Mouse (Mus musculus) CH12.LX (cell line): ENCODE measurements around the gene Kcnc4. TPM values are rescaled to one million over a fixed set of nuclear protein-coding genes. Genes with fewer than 3 reads are reported as not detected.

Experiments used
- DNase-seq: peaks from one replicate; pipeline ENCODE4 v3.0.0-alpha.2; 2013; ENCODE audit errors: extremely low read depth
- H3K27ac ChIP-seq: 2 replicates; pipeline ENCODE4 v1.5.1; 2012; ENCODE audit warnings: low read depth, mild to moderate bottlenecking, control low read depth, moderate library complexity; ENCODE audit not compliant: insufficient read depth
- H3K27me3 ChIP-seq: replicated peaks from 2 replicates; pipeline ENCODE3; 2012; ENCODE audit warnings: inconsistent platforms
- H3K36me3 ChIP-seq, 2 experiments: replicated peaks in 1 of 2; 2 replicates each; pipeline versions ENCODE3 to v1.6.1; 2012; ENCODE audit warnings: inconsistent platforms in 1 of 2, low read length in 1 of 2, mild to moderate bottlenecking in 1 of 2, mixed read lengths in 1 of 2, moderate library complexity in 1 of 2; ENCODE audit not compliant: control insufficient read depth in 1 of 2, insufficient read depth in 1 of 2
- H3K4me1 ChIP-seq, 2 experiments: 2 replicates each; pipeline ENCODE4 v1.6.1; 2012; ENCODE audit warnings: inconsistent platforms in 1 of 2, moderate library complexity in 1 of 2; ENCODE audit not compliant: insufficient read depth in 2 of 2, control insufficient read depth in 1 of 2
- H3K4me2 ChIP-seq: 2 replicates; pipeline ENCODE4 v1.6.1; 2012; ENCODE audit warnings: low read depth, mild to moderate bottlenecking, control low read depth; ENCODE audit not compliant: poor library complexity, insufficient read depth, severe bottlenecking
- H3K4me3 ChIP-seq, 3 experiments: fragments of 150-350 bp in 1 of 3; sonication (generic) in 1 of 3; replicated peaks in 1 of 3; 2 replicates each; pipeline versions ENCODE3 to v1.5.1; 2011 to 2012; ENCODE audit warnings: low read depth in 2 of 3, low read length in 2 of 3, mild to moderate bottlenecking in 2 of 3, moderate library complexity in 2 of 3, control low read depth in 1 of 3, improper control_type of control experiment in 1 of 3, inconsistent platforms in 1 of 3, mixed read lengths in 1 of 3; ENCODE audit not compliant: poor library complexity in 1 of 3
- H3K79me2 ChIP-seq: replicated peaks from 2 replicates; pipeline ENCODE4 v1.6.1; 2012; ENCODE audit warnings: mild to moderate bottlenecking, moderate library complexity; ENCODE audit not compliant: control insufficient read depth, poor library complexity, insufficient read depth, severe bottlenecking; ENCODE audit errors: extremely low read depth
- H3K9ac ChIP-seq: 2 replicates; pipeline ENCODE4 v1.6.1; 2012; ENCODE audit warnings: low read depth, mild to moderate bottlenecking, control low read depth, moderate library complexity; ENCODE audit not compliant: insufficient read depth
- H3K9me3 ChIP-seq: replicated peaks from 2 replicates; pipeline ENCODE3; 2012; ENCODE audit warnings: low read length, inconsistent platforms, mixed read lengths
- BHLHE40 ChIP-seq: IDR thresholded peaks from 2 replicates; pipeline ENCODE4 v1.6.1; 2011; ENCODE audit warnings: mild to moderate bottlenecking, low read depth, low read length, improper control_type of control experiment
- CTCF ChIP-seq, 2 experiments: IDR thresholded peaks in 1 of 2; conservative IDR thresholded peaks in 1 of 2; 2 replicates each; pipeline ENCODE4 v1.5.1; 2011 to 2012; ENCODE audit warnings: low read depth in 2 of 2, low read length in 2 of 2, improper control_type of control experiment in 1 of 2, inconsistent platforms in 1 of 2, mild to moderate bottlenecking in 1 of 2, moderate library complexity in 1 of 2
- E2F4 ChIP-seq: IDR thresholded peaks from 2 replicates; pipeline ENCODE4 v1.6.1; 2011; ENCODE audit warnings: low read depth, low read length, improper control_type of control experiment; ENCODE audit not compliant: insufficient replicate concordance
- EP300 ChIP-seq: IDR thresholded peaks from 2 replicates; pipeline ENCODE4 v1.6.1; 2011; ENCODE audit warnings: low read length, improper control_type of control experiment
- ETS1 ChIP-seq: conservative IDR thresholded peaks from 2 replicates; pipeline ENCODE4 v1.6.1; 2012; ENCODE audit warnings: low read depth, mild to moderate bottlenecking, inconsistent platforms, low read length, improper control_type of control experiment, moderate library complexity
- HCFC1 ChIP-seq: IDR thresholded peaks from 2 replicates; pipeline ENCODE4 v1.6.1; 2012; ENCODE audit warnings: low read depth, mild to moderate bottlenecking, inconsistent platforms, low read length, improper control_type of control experiment
- IRF4 ChIP-seq: IDR thresholded peaks from 2 replicates; pipeline ENCODE4 v1.6.1; 2014; ENCODE audit warnings: low read depth, mild to moderate bottlenecking, inconsistent platforms, low read length, improper control_type of control experiment
- JUN ChIP-seq: IDR thresholded peaks from 2 replicates; pipeline ENCODE4 v1.6.1; 2011; ENCODE audit warnings: low read depth, mild to moderate bottlenecking, low read length, improper control_type of control experiment, moderate library complexity; ENCODE audit not compliant: insufficient read depth
- JUND ChIP-seq: conservative IDR thresholded peaks from 2 replicates; pipeline ENCODE4 v1.6.1; 2011; ENCODE audit warnings: low read depth, low read length, improper control_type of control experiment
- KAT2A ChIP-seq: IDR thresholded peaks from 2 replicates; pipeline ENCODE4 v1.6.1; 2012; ENCODE audit warnings: low read length, improper control_type of control experiment, inconsistent platforms; ENCODE audit not compliant: insufficient replicate concordance
- MAFK ChIP-seq: IDR thresholded peaks from 2 replicates; pipeline ENCODE4 v1.6.1; 2011; ENCODE audit warnings: low read length, improper control_type of control experiment; ENCODE audit not compliant: insufficient replicate concordance
- MAX ChIP-seq: IDR thresholded peaks from 2 replicates; pipeline ENCODE4 v1.6.1; 2011; ENCODE audit warnings: low read length, improper control_type of control experiment
- MEF2A ChIP-seq: IDR thresholded peaks from 2 replicates; pipeline ENCODE4 v1.6.1; 2014; ENCODE audit warnings: low read depth, mild to moderate bottlenecking, inconsistent platforms, low read length, improper control_type of control experiment, borderline replicate concordance
- MXI1 ChIP-seq: IDR thresholded peaks from 2 replicates; pipeline ENCODE4 v1.6.1; 2011; ENCODE audit warnings: mild to moderate bottlenecking, low read depth, low read length, improper control_type of control experiment
- MYC ChIP-seq: IDR thresholded peaks from 2 replicates; pipeline ENCODE4 v1.6.1; 2011; ENCODE audit warnings: low read depth, mild to moderate bottlenecking, improper control_type of control experiment, low read length
- NELFE ChIP-seq: IDR thresholded peaks from 2 replicates; pipeline ENCODE4 v1.6.1; 2011; ENCODE audit warnings: low read depth, low read length, improper control_type of control experiment
- NRF1 ChIP-seq: IDR thresholded peaks from 2 replicates; pipeline ENCODE4 v1.6.1; 2014; ENCODE audit warnings: low read depth, mild to moderate bottlenecking, inconsistent platforms, low read length, improper control_type of control experiment, moderate library complexity
- POLR2A ChIP-seq: IDR thresholded peaks from 2 replicates; pipeline ENCODE4 v1.6.1; 2011; ENCODE audit warnings: low read depth, mild to moderate bottlenecking, improper control_type of control experiment, low read length
- RCOR1 ChIP-seq: conservative IDR thresholded peaks from 2 replicates; pipeline ENCODE4 v1.6.1; 2012; ENCODE audit warnings: low read depth, mild to moderate bottlenecking, inconsistent platforms, low read length, improper control_type of control experiment
- SIN3A ChIP-seq: IDR thresholded peaks from 2 replicates; pipeline ENCODE4 v1.6.1; 2012; ENCODE audit warnings: low read length, improper control_type of control experiment, inconsistent platforms
- TBP ChIP-seq: conservative IDR thresholded peaks from 2 replicates; pipeline ENCODE4 v1.6.1; 2011; ENCODE audit warnings: low read depth, low read length, improper control_type of control experiment
- UBTF ChIP-seq: IDR thresholded peaks from 2 replicates; pipeline ENCODE4 v1.6.1; 2012; ENCODE audit warnings: low read depth, mild to moderate bottlenecking, inconsistent platforms, low read length, improper control_type of control experiment, moderate library complexity
- USF1 ChIP-seq: IDR thresholded peaks from 2 replicates; pipeline ENCODE4 v1.6.1; 2014; ENCODE audit warnings: low read depth, mild to moderate bottlenecking, inconsistent platforms, low read length, improper control_type of control experiment
- USF2 ChIP-seq: conservative IDR thresholded peaks from 2 replicates; pipeline ENCODE4 v1.6.1; 2011; ENCODE audit warnings: low read depth, low read length, improper control_type of control experiment
- ZC3H11A ChIP-seq: IDR thresholded peaks from 2 replicates; pipeline ENCODE4 v1.6.1; 2012; ENCODE audit warnings: low read depth, mild to moderate bottlenecking, inconsistent platforms, low read length, improper control_type of control experiment
- ZNF384 ChIP-seq: IDR thresholded peaks from 2 replicates; pipeline ENCODE4 v1.6.1; 2012; ENCODE audit warnings: low read depth, low read length, improper control_type of control experiment, inconsistent platforms
- dilution Hi-C: fragments of 300-500 bp; cut with MboI; formaldehyde crosslinking; loops from 2 replicates; pipeline ENCODE4 v1.14.3; 2020; ENCODE audit warnings: low sequenced_read_pairs; ENCODE audit not compliant: extremely low pct_unique_long_range_greater_than_20kb, extremely low pct_ligation_motif_present
- in situ Hi-C: fragments of 300-500 bp; cut with MboI; formaldehyde crosslinking; loops from 3 replicates; pipeline ENCODE4 v1.14.3; 2019; ENCODE audit warnings: low sequenced_read_pairs, low pct_ligation_motif_present, low pct_unique_long_range_greater_than_20kb, mixed read lengths
- polyA plus RNA-seq: library from polyadenylated mRNA; unstranded; fragments of >175 nt; gene quantifications from 2 replicates; pipeline ENCODE4 v1.2.1, GENCODE M21; 2012; ENCODE audit warnings: low read depth; ENCODE audit not compliant: insufficient read length
- total RNA-seq, 2 experiments: library from RNA; depleted of rRNA; stranded (reverse); fragments of 300-350 nt in 1 of 2; fragments of >200 nt in 1 of 2; gene quantifications; 2 replicates each; pipeline ENCODE4 v1.2.3; 2012 to 2014

The Kcnc4 gene
- total and polyA plus RNA-seq, 3 experiments, result not detected

DNA sequence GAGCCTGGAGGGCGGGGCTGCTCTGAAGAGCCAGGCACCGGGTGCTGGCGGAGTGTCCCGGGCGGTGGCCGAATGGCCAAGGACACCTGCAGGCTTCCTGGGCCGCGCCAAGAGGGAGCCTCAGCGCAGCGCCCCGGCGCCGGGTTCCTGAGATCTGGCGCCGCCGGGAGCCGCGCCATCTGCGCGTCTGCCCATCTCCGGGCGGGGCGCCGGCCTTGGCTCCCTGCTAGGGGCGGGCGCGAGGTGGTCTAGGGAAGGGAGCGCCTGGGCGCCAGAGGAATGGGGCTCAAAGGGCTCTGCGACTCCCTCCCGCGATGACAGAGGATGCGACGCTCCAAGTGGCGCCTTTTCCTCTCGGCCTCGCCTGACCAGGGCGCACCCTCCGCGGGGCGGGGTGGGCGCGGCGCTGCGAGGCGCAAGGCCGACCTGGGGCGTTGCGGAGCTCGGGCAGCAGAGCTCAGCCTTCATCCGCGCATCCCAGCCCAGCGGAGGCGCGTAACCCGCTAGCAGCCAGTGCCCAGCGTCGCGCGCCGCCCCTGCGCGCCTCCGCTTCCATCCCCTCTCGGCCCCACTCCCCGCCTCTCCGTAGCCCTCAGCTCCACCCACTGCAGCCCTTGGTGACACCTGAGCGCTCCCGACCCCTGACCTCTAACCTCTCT is 550 bp upstream of the Kcnc4 start:
- H3K27me3 ChIP-seq, result peaks cover 52% of the 10 kb centered on the region
- in situ Hi-C loops, result loop anchor here (10.0 kb wide), 1 partner anchor 215 kb away; no protein-coding TSS in a partner anchor
- no peaks in the 10 kb centered on the region for H3K4me1 ChIP-seq
- no peak overlapping the region for H3K27ac ChIP-seq
- H3K4me3 ChIP-seq, result no peak overlapping the region
- DNase-seq, result no peak
- H3K36me3 ChIP-seq, result no peaks in the 10 kb centered on the region
- H3K4me2 ChIP-seq, result no peak overlapping the region
- H3K79me2 ChIP-seq, result no peaks in the 10 kb centered on the region
- peaks cover 18% of the 10 kb centered on the region for H3K9me3 ChIP-seq
- dilution Hi-C loops, result no loop called here
- H3K9ac ChIP-seq, result no peak overlapping the region
- no peak for TF ChIP-seq HCFC1
- no peak for TF ChIP-seq NRF1
- no peak for TF ChIP-seq E2F4
- TF ChIP-seq RCOR1, result no peak
- TF ChIP-seq MXI1, result no peak
- TF ChIP-seq JUN, result no peak
- TF ChIP-seq EP300, result no peak
- no peak for TF ChIP-seq KAT2A
- no peak for TF ChIP-seq CTCF (conservative IDR thresholded peaks at IDR 0.05 in 1 of 2, IDR thresholded peaks at IDR 0.05 in 1 of 2; ENCODE audit: low read depth in 2 of 2, low read length in 2 of 2)
- no peak for TF ChIP-seq MAFK
- no peak for TF ChIP-seq SIN3A
- no peak for TF ChIP-seq NELFE
- no peak for TF ChIP-seq ZNF384
- TF ChIP-seq POLR2A, result no peak
- no peak for TF ChIP-seq MYC
- no peak for TF ChIP-seq BHLHE40
- no peak for TF ChIP-seq ZC3H11A

- in situ Hi-C loops, result no loop called here
- Histone ChIP-seq H3K27me3 (peaks cover 51% of the 10 kb centered on the region), H3K79me2 (no peaks in the 10 kb centered on the region), H3K4me3 (no peak overlapping the region), H3K9me3 (peaks cover 18% of the 10 kb centered on the region), H3K9ac (no peak overlapping the region), H3K27ac (no peak overlapping the region), H3K4me2 (no peak overlapping the region), H3K4me1 (no peaks in the 10 kb centered on the region), H3K36me3 (no peaks in the 10 kb centered on the region)
- no peak for DNase-seq
- dilution Hi-C loops, result no loop called here
- TF ChIP-seq RCOR1, result no peak
- no peak for TF ChIP-seq JUND
- no peak for TF ChIP-seq UBTF
- TF ChIP-seq ZNF384, result no peak
- no peak for TF ChIP-seq ETS1
- TF ChIP-seq TBP, result no peak
- TF ChIP-seq USF2, result no peak
- no peak for TF ChIP-seq USF1
- no peak for TF ChIP-seq CTCF (conservative IDR thresholded peaks at IDR 0.05 in 1 of 2, IDR thresholded peaks at IDR 0.05 in 1 of 2; ENCODE audit: low read depth in 2 of 2, low read length in 2 of 2)
- TF ChIP-seq NRF1, result no peak
- TF ChIP-seq MXI1, result no peak
- TF ChIP-seq JUN, result no peak
- TF ChIP-seq MAFK, result no peak
- no peak for TF ChIP-seq KAT2A
- TF ChIP-seq MEF2A, result no peak
- no peak for TF ChIP-seq IRF4
- TF ChIP-seq HCFC1, result no peak
- no peak for TF ChIP-seq MAX
Measured at GRCm38 (mm10) chr3:107458528-107459195, 690 bp downstream of the Kcnc4 start.
